Mouse (Mus musculus): ENCODE results near the gene Ugt1a5.

DNA sequence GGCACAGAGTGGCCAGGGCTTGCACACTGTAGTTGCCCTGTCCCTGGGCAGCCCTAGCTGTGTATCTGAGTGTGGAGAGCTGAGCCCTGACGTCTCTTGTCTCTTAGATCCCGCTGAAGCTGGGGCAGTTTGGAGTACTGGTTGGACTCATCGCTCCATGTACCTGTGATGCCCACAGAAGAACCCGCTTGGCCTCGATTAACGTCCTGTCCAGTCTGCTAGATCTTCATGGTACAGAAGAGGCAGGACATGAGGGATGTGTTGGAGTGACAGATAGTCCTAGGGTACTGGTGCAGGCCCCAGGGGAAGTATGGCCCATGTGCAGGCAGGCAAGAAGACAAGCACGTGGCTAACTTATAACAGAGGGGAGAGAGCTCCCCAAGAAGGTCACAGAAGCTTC lies 83.8 kb downstream of the Ugt1a5 start:
- TF ChIP-seq JUND (IDR thresholded peaks at IDR 0.05; ENCODE audit: low read depth, low read length), result no peak
- no peak for TF ChIP-seq TCF12 (IDR thresholded peaks at IDR 0.05; ENCODE audit: low read depth, low read length)
- TF ChIP-seq POLR2A (IDR thresholded peaks at IDR 0.05; ENCODE audit: control insufficient read depth in 1 of 2, insufficient read depth in 1 of 2, low read depth in 1 of 2, low read length in 2 of 2, poor library complexity in 1 of 2), result no peak
- no peak for TF ChIP-seq GABPA (IDR thresholded peaks at IDR 0.05; ENCODE audit: low read depth, low read length)
- no peak for TF ChIP-seq ETS1 (IDR thresholded peaks at IDR 0.05; ENCODE audit: low read depth, low read length)
- TF ChIP-seq CTCF (IDR thresholded peaks at IDR 0.05 in 2 of 3, conservative IDR thresholded peaks at IDR 0.05 in 1 of 3; ENCODE audit: control insufficient read depth in 1 of 3, insufficient read depth in 1 of 3, low read depth in 2 of 3, low read length in 3 of 3, poor library complexity in 1 of 3, severe bottlenecking in 1 of 3), result no peak
- no peak for TF ChIP-seq MAFK (IDR thresholded peaks at IDR 0.05; ENCODE audit: borderline replicate concordance, low read depth, low read length)
- TF ChIP-seq SMC3 (IDR thresholded peaks at IDR 0.05; ENCODE audit: low read depth, low read length), result no peak
- no peak for TF ChIP-seq ELF1 (IDR thresholded peaks at IDR 0.05; ENCODE audit: low read depth, low read length)
- no peak for TF ChIP-seq EP300 (IDR thresholded peaks at IDR 0.05; ENCODE audit: low read depth in 1 of 2, low read length in 2 of 2)
- no peak for TF ChIP-seq TAL1 (IDR thresholded peaks at IDR 0.05; ENCODE audit: low read length)
- no peak for TF ChIP-seq CHD1 (IDR thresholded peaks at IDR 0.05; ENCODE audit: low read depth, low read length)
- no peak for TF ChIP-seq HCFC1 (IDR thresholded peaks at IDR 0.05; ENCODE audit: low read depth, low read length)
